Mouse (Mus musculus) MEL (cell line): ENCODE results near the gene Kyat1. TPM values are rescaled to one million over a fixed set of nuclear protein-coding genes. Genes with fewer than 3 reads are reported as not detected.

Experiments
- DNase-seq: peaks from one replicate; pipeline ENCODE4 v3.0.0; 2011; ENCODE audit warnings: low read depth, low spot score
- H3K27ac ChIP-seq: 2 replicates; pipeline ENCODE4 v1.5.1; 2012; ENCODE audit warnings: low read depth, mild to moderate bottlenecking, control low read depth, low read length, moderate library complexity; ENCODE audit not compliant: control insufficient read depth
- H3K27me3 ChIP-seq, 2 experiments: fragments of 150-350 bp in 1 of 2; sonication (generic) in 1 of 2; 2 replicates each; pipeline ENCODE4 v1.6.1; 2012; ENCODE audit warnings: low read length in 2 of 2, mild to moderate bottlenecking in 2 of 2, improper control_type of control experiment in 1 of 2, moderate library complexity in 1 of 2; ENCODE audit not compliant: insufficient read depth in 2 of 2, control insufficient read depth in 1 of 2
- H3K36me3 ChIP-seq, 2 experiments: 2 replicates each; pipeline ENCODE4 v1.6.1; 2012 to 2014; ENCODE audit warnings: low read length in 2 of 2, improper control_type of control experiment in 1 of 2, inconsistent platforms in 1 of 2, mild to moderate bottlenecking in 1 of 2; ENCODE audit not compliant: insufficient read depth in 2 of 2, control insufficient read depth in 1 of 2
- H3K4me1 ChIP-seq, 2 experiments: fragments of 150-350 bp in 1 of 2; sonication (generic) in 1 of 2; 2 replicates each; pipeline ENCODE4 v1.6.1; 2012; ENCODE audit warnings: low read length in 2 of 2, improper control_type of control experiment in 1 of 2, mild to moderate bottlenecking in 1 of 2; ENCODE audit not compliant: insufficient read depth in 2 of 2, control insufficient read depth in 1 of 2
- H3K4me3 ChIP-seq, 2 experiments: fragments of 150-350 bp in 1 of 2; sonication (generic) in 1 of 2; 2 replicates each; pipeline ENCODE4 v1.5.1; 2012; ENCODE audit warnings: low read depth in 2 of 2, low read length in 2 of 2, mild to moderate bottlenecking in 2 of 2, moderate library complexity in 2 of 2, control low read depth in 1 of 2, improper control_type of control experiment in 1 of 2; ENCODE audit not compliant: control insufficient read depth in 1 of 2, insufficient read depth in 1 of 2
- H3K79me2 ChIP-seq: 2 replicates; pipeline ENCODE4 v1.6.1; 2012; ENCODE audit warnings: mild to moderate bottlenecking, low read length, moderate library complexity; ENCODE audit not compliant: control insufficient read depth, poor library complexity, insufficient read depth
- H3K9ac ChIP-seq: 2 replicates; pipeline ENCODE4 v1.6.1; 2012; ENCODE audit warnings: low read depth, mild to moderate bottlenecking, control low read depth, low read length, moderate library complexity; ENCODE audit not compliant: control insufficient read depth, poor library complexity, severe bottlenecking
- H3K9me3 ChIP-seq: fragments of 150-350 bp; sonication (generic); replicated peaks from 2 replicates; pipeline ENCODE4 v1.6.1; 2012; ENCODE audit warnings: mild to moderate bottlenecking, low read length, improper control_type of control experiment, moderate library complexity; ENCODE audit not compliant: insufficient read depth
- CHD1 ChIP-seq: IDR thresholded peaks from 2 replicates; pipeline ENCODE4 v1.6.1; 2012; ENCODE audit warnings: low read depth, mild to moderate bottlenecking, inconsistent platforms, low read length, improper control_type of control experiment
- ELF1 ChIP-seq: IDR thresholded peaks from 2 replicates; pipeline ENCODE4 v1.6.1; 2014; ENCODE audit warnings: low read depth, mild to moderate bottlenecking, inconsistent platforms, low read length, improper control_type of control experiment, moderate library complexity
- EP300 ChIP-seq, 2 experiments: IDR thresholded peaks; 2 replicates each; pipeline ENCODE4 v1.6.1; 2011; ENCODE audit warnings: improper control_type of control experiment in 2 of 2, low read length in 2 of 2, low read depth in 1 of 2, mild to moderate bottlenecking in 1 of 2
- JUND ChIP-seq: IDR thresholded peaks from 2 replicates; pipeline ENCODE4 v1.6.1; 2011; ENCODE audit warnings: low read depth, mild to moderate bottlenecking, improper control_type of control experiment, low read length
- MAFK ChIP-seq: IDR thresholded peaks from 2 replicates; pipeline ENCODE4 v1.6.1; 2011; ENCODE audit warnings: low read depth, mild to moderate bottlenecking, low read length, improper control_type of control experiment, borderline replicate concordance
- MEF2A ChIP-seq: IDR thresholded peaks from 2 replicates; pipeline ENCODE4 v1.6.1; 2014; ENCODE audit warnings: low read depth, mild to moderate bottlenecking, inconsistent platforms, low read length, improper control_type of control experiment; ENCODE audit not compliant: poor library complexity, insufficient replicate concordance, severe bottlenecking; ENCODE audit errors: extremely low read depth
- MXI1 ChIP-seq: IDR thresholded peaks from 2 replicates; pipeline ENCODE4 v1.6.1; 2011; ENCODE audit warnings: mild to moderate bottlenecking, low read depth, low read length, improper control_type of control experiment
- NELFE ChIP-seq: IDR thresholded peaks from 2 replicates; pipeline ENCODE4 v1.6.1; 2011; ENCODE audit warnings: low read depth, low read length, improper control_type of control experiment
- NRF1 ChIP-seq: IDR thresholded peaks from 2 replicates; pipeline ENCODE4 v1.6.1; 2014; ENCODE audit warnings: low read depth, mild to moderate bottlenecking, inconsistent platforms, low read length, improper control_type of control experiment, moderate library complexity; ENCODE audit not compliant: poor library complexity, insufficient read depth, severe bottlenecking
- POLR2A ChIP-seq, 2 experiments: IDR thresholded peaks; 2 replicates each; pipeline ENCODE4 v1.6.1; 2011 to 2012; ENCODE audit warnings: low read length in 2 of 2, mild to moderate bottlenecking in 2 of 2, control low read depth in 1 of 2, improper control_type of control experiment in 1 of 2, low read depth in 1 of 2, moderate library complexity in 1 of 2; ENCODE audit not compliant: control insufficient read depth in 1 of 2, insufficient read depth in 1 of 2, poor library complexity in 1 of 2
- POLR2AphosphoS2 ChIP-seq: IDR thresholded peaks from 2 replicates; pipeline ENCODE4 v1.6.1; 2011; ENCODE audit warnings: low read length, improper control_type of control experiment
- RAD21 ChIP-seq: IDR thresholded peaks from 2 replicates; pipeline ENCODE4 v1.6.1; 2011; ENCODE audit warnings: mild to moderate bottlenecking, low read depth, low read length, improper control_type of control experiment
- RCOR1 ChIP-seq: IDR thresholded peaks from 2 replicates; pipeline ENCODE4 v1.6.1; 2012; ENCODE audit warnings: low read depth, mild to moderate bottlenecking, inconsistent platforms, low read length, improper control_type of control experiment
- SIN3A ChIP-seq: IDR thresholded peaks from 2 replicates; pipeline ENCODE4 v1.6.1; 2012; ENCODE audit warnings: low read length, improper control_type of control experiment, inconsistent platforms
- TBP ChIP-seq: IDR thresholded peaks from 2 replicates; pipeline ENCODE4 v1.8.0; 2011; ENCODE audit warnings: low read depth, low read length, improper control_type of control experiment
- UBTF ChIP-seq: IDR thresholded peaks from 2 replicates; pipeline ENCODE4 v1.6.1; 2012; ENCODE audit warnings: low read depth, mild to moderate bottlenecking, inconsistent platforms, low read length, improper control_type of control experiment, moderate library complexity, borderline replicate concordance; ENCODE audit not compliant: insufficient read depth
- ZKSCAN1 ChIP-seq: IDR thresholded peaks from 2 replicates; pipeline ENCODE4 v1.6.1; 2012; ENCODE audit warnings: low read depth, mild to moderate bottlenecking, inconsistent platforms, low read length, improper control_type of control experiment, moderate library complexity
- ZNF384 ChIP-seq: IDR thresholded peaks from 2 replicates; pipeline ENCODE4 v1.6.1; 2012; ENCODE audit warnings: low read depth, mild to moderate bottlenecking, inconsistent platforms, low read length, improper control_type of control experiment
- polyA plus RNA-seq, 2 experiments: library from polyadenylated mRNA; stranded (reverse) in 1 of 2; unstranded in 1 of 2; fragments of >175 nt in 1 of 2; fragments of >200 nt in 1 of 2; gene quantifications; 2 replicates each; pipeline versions ENCODE4 v1.2.1 to v1.2.4; 2012; ENCODE audit warnings: low replicate concordance in 2 of 2, low read depth in 1 of 2; ENCODE audit not compliant: insufficient read length in 2 of 2, insufficient read depth in 1 of 2, missing spikeins in 1 of 2
- total RNA-seq: library from RNA; depleted of rRNA; stranded (reverse); fragments of 300-350 nt; gene quantifications from 2 replicates; pipeline ENCODE4 v1.2.3, GENCODE M21; 2012

The Kyat1 gene
- total and polyA plus RNA-seq, 3 experiments: 9.5 to 14.9 TPM; not detected in 1

GRCm38 (mm10) chr2:30239777-30240176 lies 34.1 kb upstream of the Kyat1 start (continued):
- TF ChIP-seq TBP (peak; percentile 42; the same call in 1 of the 2 replicates), POLR2A (IDR thresholded peaks at IDR 0.05; ENCODE audit: control insufficient read depth in 1 of 2, insufficient read depth in 1 of 2, low read depth in 1 of 2, low read length in 2 of 2, poor library complexity in 1 of 2) (peak in 1 of 2 experiments; percentile 21; a peak in 1 of 4 replicates), POLR2AphosphoS2 (no peak), ELF1 (0 out of 2 replicates have a peak, but pooled peaks have one; percentile 11), MEF2A (no peak), NRF1 (no peak), JUND (no peak), EP300 (IDR thresholded peaks at IDR 0.05; ENCODE audit: low read depth in 1 of 2, low read length in 2 of 2) (peak; percentile 68 to 70)

- H3K27me3 ChIP-seq: no peaks in the 10 kb centered on the region
Measured at GRCm38 (mm10) chr2:30238906-30239465, 33.3 kb upstream of the Kyat1 start.

GRCm38 (mm10) chr2:30237881-30238280 lies 32.2 kb upstream of the Kyat1 start:
- peaks cover 9 to 20% of the 10 kb centered on the region in 2 experiments for H3K4me1 ChIP-seq
- DNase-seq: peak; percentile 59

More at GRCm38 (mm10) chr2:30238906-30239465, 33.3 kb upstream of the Kyat1 start:
- peaks cover 5 to 11% of the 10 kb centered on the region in 2 experiments for H3K36me3 ChIP-seq
- H3K4me3 ChIP-seq: 0 out of 4 replicates have a peak overlapping the region, but pooled peaks of 1 of the 2 experiments have one; percentile 97
- DNase-seq: no peak
- TF ChIP-seq NRF1: no peak
- TF ChIP-seq RCOR1: no peak
- no peak for TF ChIP-seq ZKSCAN1
- TF ChIP-seq MXI1: no peak
- no peak for TF ChIP-seq POLR2A (IDR thresholded peaks at IDR 0.05; ENCODE audit: control insufficient read depth in 1 of 2, insufficient read depth in 1 of 2, low read depth in 1 of 2, low read length in 2 of 2, poor library complexity in 1 of 2)
- TF ChIP-seq MAFK: no peak
- TF ChIP-seq CHD1: no peak
- TF ChIP-seq POLR2AphosphoS2: no peak
- no peak for TF ChIP-seq RAD21
- TF ChIP-seq SIN3A: no peak
- TF ChIP-seq TBP: no peak
- no peak for TF ChIP-seq NELFE
- TF ChIP-seq UBTF: no peak
- TF ChIP-seq ELF1: no peak
- TF ChIP-seq MEF2A: no peak
- no peak for TF ChIP-seq ZNF384
- H3K79me2 ChIP-seq: peaks cover 17% of the 10 kb centered on the region
- H3K27ac ChIP-seq: no peak overlapping the region
- no peaks in the 10 kb centered on the region for H3K9me3 ChIP-seq
- peak overlapping the region; percentile 93; the same call in 1 of the 2 replicates for H3K9ac ChIP-seq
- peaks cover 9 to 20% of the 10 kb centered on the region in 2 experiments for H3K4me1 ChIP-seq

More at GRCm38 (mm10) chr2:30237881-30238280, 32.2 kb upstream of the Kyat1 start:
- Histone ChIP-seq H3K9me3 (no peaks in the 10 kb centered on the region), H3K79me2 (peaks cover 17% of the 10 kb centered on the region), H3K4me3 (peak overlapping the region; percentile 83 to 97), H3K9ac (peak overlapping the region; percentile 93), H3K36me3 (peaks cover 3 to 11% of the 10 kb centered on the region in 2 experiments)
- TF ChIP-seq NRF1: 0 out of 2 replicates have a peak, but pooled peaks have one; percentile 22
- 0 out of 4 replicates have a peak, but pooled peaks of 1 of the 2 experiments have one; percentile 3 for TF ChIP-seq POLR2A (IDR thresholded peaks at IDR 0.05; ENCODE audit: control insufficient read depth in 1 of 2, insufficient read depth in 1 of 2, low read depth in 1 of 2, low read length in 2 of 2, poor library complexity in 1 of 2)
- TF ChIP-seq ZKSCAN1: no peak
- 0 out of 2 replicates have a peak, but pooled peaks have one; percentile 86 for TF ChIP-seq UBTF
- TF ChIP-seq, all 39 proteins: peak for 3
- H3K27me3 ChIP-seq: no peaks in the 10 kb centered on the region
- H3K27ac ChIP-seq: peak overlapping the region; percentile 44
